Mouse (Mus musculus): Measurements from ENCODE around the gene Ucn. TPM values are rescaled to one million over a fixed set of nuclear protein-coding genes. Genes with fewer than 3 reads are reported as not detected.

The Ucn gene
- polyA plus RNA-seq, 1 experiment from 2014 or later: not detected

DNA sequence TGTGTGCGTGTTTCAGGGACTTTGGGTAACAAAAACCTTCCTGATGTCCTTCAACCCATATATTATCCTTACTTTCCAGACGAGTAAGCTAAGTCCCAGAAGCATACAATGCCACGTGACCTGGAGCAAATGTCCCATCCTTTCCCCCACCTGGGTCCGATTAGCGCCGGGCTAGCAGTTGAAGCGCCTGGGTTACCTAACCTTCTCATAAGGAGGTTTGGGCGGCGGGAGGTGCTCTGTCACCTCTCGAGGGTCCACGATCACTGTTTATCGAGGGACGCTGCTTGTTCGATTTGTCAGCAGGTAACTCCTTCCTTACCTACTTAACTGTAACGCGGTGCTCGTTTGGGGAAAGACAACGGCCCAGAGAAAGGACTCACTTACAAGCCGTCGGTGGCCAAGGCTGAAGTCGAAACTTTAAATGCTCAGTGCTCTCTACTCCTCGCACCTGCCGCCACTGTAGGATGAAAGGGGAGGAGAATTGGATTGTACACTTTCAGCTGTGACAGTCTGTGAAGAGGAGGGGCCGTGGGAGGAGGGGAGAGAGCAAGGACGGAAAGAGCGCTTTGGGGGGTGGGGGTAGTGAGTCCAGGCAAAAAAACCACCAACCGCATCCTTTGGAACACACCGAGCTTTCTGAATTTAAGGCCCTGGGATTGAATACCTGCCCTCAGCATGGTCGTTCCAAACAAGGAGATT is 44.4 kb downstream of the Ucn start:
- no peak overlapping the region for H3K9ac ChIP-seq (ENCODE audit: low read length)
- H3K4me1 ChIP-seq (ENCODE audit: control insufficient read depth, insufficient read depth, low read length): peaks cover 20% of the 10 kb centered on the region
- H3K27ac ChIP-seq (ENCODE audit: low read depth, low read length): no peak overlapping the region
- peak overlapping the region; percentile 10; the same call in 1 of the 2 replicates for H3K4me2 ChIP-seq
- H3K4me3 ChIP-seq (ENCODE audit: low read depth, low read length): peak overlapping the region; percentile 15; the same call in 1 of the 2 replicates
- H3K27me3 ChIP-seq (ENCODE audit: control insufficient read depth, insufficient read depth, low read length): peaks cover 69% of the 10 kb centered on the region
- no peaks in the 10 kb centered on the region for H3K9me3 ChIP-seq (ENCODE audit: control insufficient read depth, low read length)
- peak; percentile 90 for DNase-seq (ENCODE audit: low spot score, missing footprints)
- 3% methylated on average over 29 of the region's 29 CpGs for WGBS
- no peaks in the 10 kb centered on the region for H3K36me3 ChIP-seq (ENCODE audit: control insufficient read depth, insufficient read depth, low read length)
- no peak for ATAC-seq (ENCODE audit: low FRiP score)

DNA sequence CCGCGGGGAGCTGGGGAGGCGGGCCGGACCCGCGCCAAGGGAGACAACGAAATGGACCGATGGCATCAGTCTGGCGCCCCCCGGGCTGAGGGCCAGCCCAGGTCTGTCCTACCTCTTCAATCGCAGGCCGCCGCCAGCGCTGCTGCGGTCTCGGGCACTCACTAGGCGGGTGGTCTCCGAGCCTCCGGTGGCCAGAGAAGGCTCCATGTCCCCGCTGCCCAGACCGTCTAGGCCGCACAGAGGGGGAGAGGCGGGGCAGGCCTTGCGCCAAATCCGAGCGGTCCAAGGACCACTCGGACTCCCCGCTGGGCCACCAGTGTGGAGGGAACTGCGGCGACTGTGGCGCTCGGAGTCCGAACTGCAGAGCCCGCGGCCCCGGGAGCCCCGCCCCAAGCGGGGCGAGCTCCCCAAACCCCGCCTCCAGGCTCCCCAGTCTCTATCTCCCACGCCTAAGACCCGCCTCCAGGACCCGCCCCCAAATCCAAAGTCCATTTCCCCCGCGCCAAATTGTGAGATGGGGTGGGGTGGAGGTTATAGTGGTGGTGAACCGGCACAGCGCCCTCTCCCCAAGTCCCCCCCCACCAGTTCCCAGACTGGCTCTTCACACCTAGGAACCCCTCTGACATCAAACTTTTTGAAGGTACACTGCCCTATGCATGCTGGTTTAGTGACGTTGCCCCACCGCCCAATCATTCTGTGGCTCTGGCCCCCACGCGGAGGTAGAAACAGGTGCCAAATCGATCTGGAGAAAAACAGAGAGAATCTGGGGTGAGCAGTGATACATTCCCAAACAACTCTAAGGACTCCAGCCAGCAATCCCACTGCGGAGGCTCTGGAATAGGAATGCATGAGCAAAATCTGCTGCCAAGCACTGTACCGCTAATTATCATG is 45.2 kb downstream of the Ucn start:
- H3K27ac ChIP-seq (ENCODE audit: low read depth, low read length): no peak overlapping the region
- H3K4me1 ChIP-seq (ENCODE audit: control insufficient read depth, insufficient read depth, low read length): peaks cover 20% of the 10 kb centered on the region
- peak overlapping the region; percentile 57 for H3K9ac ChIP-seq (ENCODE audit: low read length)
- no peaks in the 10 kb centered on the region for H3K9me3 ChIP-seq (ENCODE audit: control insufficient read depth, low read length)
- WGBS: under 1% methylated on average over 45 of the region's 54 CpGs
- DNase-seq (ENCODE audit: low spot score, missing footprints): peak; percentile 94
- H3K36me3 ChIP-seq (ENCODE audit: control insufficient read depth, insufficient read depth, low read length): no peaks in the 10 kb centered on the region
- H3K4me2 ChIP-seq: peak overlapping the region; percentile 58
- ATAC-seq (ENCODE audit: low FRiP score): peak; percentile 70
- H3K27me3 ChIP-seq (ENCODE audit: control insufficient read depth, insufficient read depth, low read length): peaks cover 69% of the 10 kb centered on the region
- peak overlapping the region; percentile 45 for H3K4me3 ChIP-seq (ENCODE audit: low read depth, low read length)

DNA sequence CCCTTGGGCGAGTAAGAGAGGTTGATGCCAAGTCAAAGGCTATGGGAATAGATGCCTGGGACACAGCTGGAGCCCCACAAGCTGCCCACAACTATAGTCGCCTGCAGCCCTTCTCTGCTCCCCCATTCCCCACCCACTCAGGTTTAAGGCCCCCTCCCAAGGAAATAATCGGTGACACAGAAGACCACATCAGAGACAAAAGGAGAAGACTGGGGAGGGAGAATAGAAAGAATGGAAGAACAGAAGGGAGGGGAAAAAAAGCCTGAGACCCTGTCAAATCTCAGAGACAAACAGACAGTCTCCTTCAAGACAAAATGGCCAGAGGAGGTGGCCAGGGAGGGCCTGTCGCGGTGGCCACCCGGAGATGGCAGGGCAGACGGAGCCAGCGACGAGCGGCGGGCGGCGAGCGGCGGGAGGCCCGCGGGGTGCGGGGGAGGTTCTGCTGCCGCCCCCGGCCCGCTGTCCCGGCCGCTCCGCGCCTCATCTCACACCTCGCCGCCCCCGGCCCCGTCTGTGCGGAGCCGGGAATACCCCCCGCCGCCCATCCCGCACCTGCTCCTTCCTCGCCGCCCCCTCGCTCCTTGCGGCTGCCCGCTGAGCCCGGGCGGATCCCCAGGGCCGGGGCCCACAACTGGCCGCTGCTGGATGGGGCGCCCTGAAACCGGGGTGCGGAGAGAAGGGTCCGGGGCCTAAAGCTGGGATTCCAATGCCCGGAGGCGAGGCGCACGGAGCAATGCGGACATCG is 46.2 kb downstream of the Ucn start:
- Histone ChIP-seq H3K4me3 (ENCODE audit: low read depth, low read length) (peak overlapping the region; percentile 45), H3K4me1 (ENCODE audit: control insufficient read depth, insufficient read depth, low read length) (peaks cover 20% of the 10 kb centered on the region), H3K9me3 (ENCODE audit: control insufficient read depth, low read length) (no peaks in the 10 kb centered on the region), H3K4me2 (peak overlapping the region; percentile 58), H3K9ac (ENCODE audit: low read length) (peak overlapping the region; percentile 57), H3K36me3 (ENCODE audit: control insufficient read depth, insufficient read depth, low read length) (no peaks in the 10 kb centered on the region), H3K27ac (ENCODE audit: low read depth, low read length) (no peak overlapping the region), H3K27me3 (ENCODE audit: control insufficient read depth, insufficient read depth, low read length) (peaks cover 69% of the 10 kb centered on the region)
- ATAC-seq (ENCODE audit: low FRiP score): 0 out of 2 replicates have a peak, but pooled peaks have one; percentile 5
- DNase-seq (ENCODE audit: low spot score, missing footprints): peak; percentile 91
- 2% methylated on average over 51 of the region's 53 CpGs for WGBS

Other genes starting within 250 kb of the Ucn start
- 340 and 376 TPM in 2 replicates for gene Ost4, start 231.0 kb downstream of the Ucn start, polyA plus RNA-seq (2014; fragmentation: Nextera tagmentation; extraction: Ambion mirVana)
- gene Emilin1, start 225.4 kb downstream of the Ucn start, polyA plus RNA-seq (2014; fragmentation: Nextera tagmentation; extraction: Ambion mirVana): 28.1 and 30.3 TPM in 2 replicates
- gene Khk, start 217.4 kb downstream of the Ucn start, polyA plus RNA-seq (2014; fragmentation: Nextera tagmentation; extraction: Ambion mirVana): 4.6 and 6.9 TPM in 2 replicates
- 6.7 and 8.5 TPM in 2 replicates for gene Cgref1, start 193.2 kb downstream of the Ucn start, polyA plus RNA-seq (2014; fragmentation: Nextera tagmentation; extraction: Ambion mirVana)
- 89.4 and 91.0 TPM in 2 replicates for gene Preb, start 178.5 kb downstream of the Ucn start, polyA plus RNA-seq (2014; fragmentation: Nextera tagmentation; extraction: Ambion mirVana)
- gene Tcf23, start 170.2 kb downstream of the Ucn start, polyA plus RNA-seq (2014; fragmentation: Nextera tagmentation; extraction: Ambion mirVana): not detected in 2 replicates
- 105 and 107 TPM in 2 replicates for gene Atraid, start 90.5 kb downstream of the Ucn start, polyA plus RNA-seq (2014; fragmentation: Nextera tagmentation; extraction: Ambion mirVana)
- gene Slc5a6, start 89.9 kb downstream of the Ucn start, polyA plus RNA-seq (2014; fragmentation: Nextera tagmentation; extraction: Ambion mirVana): 7.3 and 8.3 TPM in 2 replicates
- 20.5 and 22.2 TPM in 2 replicates for gene Cad, start 84.0 kb downstream of the Ucn start, polyA plus RNA-seq (2014; fragmentation: Nextera tagmentation; extraction: Ambion mirVana)
- not detected in 2 replicates for gene Dnajc5g, start 32.5 kb downstream of the Ucn start, polyA plus RNA-seq (2014; fragmentation: Nextera tagmentation; extraction: Ambion mirVana)
- 6.9 and 7.2 TPM in 2 replicates for gene Slc30a3, start 30.6 kb downstream of the Ucn start, polyA plus RNA-seq (2014; fragmentation: Nextera tagmentation; extraction: Ambion mirVana)
- not detected in 2 replicates for gene Trim54, start 22.1 kb downstream of the Ucn start, polyA plus RNA-seq (2014; fragmentation: Nextera tagmentation; extraction: Ambion mirVana)
- 48.7 and 49.8 TPM in 2 replicates for gene Mpv17, start 15.4 kb upstream of the Ucn start, polyA plus RNA-seq (2014; fragmentation: Nextera tagmentation; extraction: Ambion mirVana)
- 0.78 and 1.9 TPM in 2 replicates for gene Gm29609, start 41.1 kb upstream of the Ucn start, polyA plus RNA-seq (2014; fragmentation: Nextera tagmentation; extraction: Ambion mirVana)
- 71.9 and 72.5 TPM in 2 replicates for gene Gtf3c2, start 41.3 kb upstream of the Ucn start, polyA plus RNA-seq (2014; fragmentation: Nextera tagmentation; extraction: Ambion mirVana)
- gene Snx17, start 54.4 kb upstream of the Ucn start, polyA plus RNA-seq (2014; fragmentation: Nextera tagmentation; extraction: Ambion mirVana): 150 and 155 TPM in 2 replicates
- gene Eif2b4, start 54.6 kb upstream of the Ucn start, polyA plus RNA-seq (2014; fragmentation: Nextera tagmentation; extraction: Ambion mirVana): 62.0 and 63.9 TPM in 2 replicates
- 4.2 and 6.5 TPM in 2 replicates for gene Zfp513, start 63.5 kb upstream of the Ucn start, polyA plus RNA-seq (2014; fragmentation: Nextera tagmentation; extraction: Ambion mirVana)
- 156 and 164 TPM in 2 replicates for gene Ppm1g, start 81.9 kb upstream of the Ucn start, polyA plus RNA-seq (2014; fragmentation: Nextera tagmentation; extraction: Ambion mirVana)
- gene Nrbp1, start 102.0 kb upstream of the Ucn start, polyA plus RNA-seq (2014; fragmentation: Nextera tagmentation; extraction: Ambion mirVana): 147 and 148 TPM in 2 replicates
- 1.3 TPM in 1 of 2 replicates, not detected in the other for gene Gm9970, start 102.4 kb upstream of the Ucn start, polyA plus RNA-seq (2014; fragmentation: Nextera tagmentation; extraction: Ambion mirVana)
- gene Krtcap3, start 112.9 kb upstream of the Ucn start, polyA plus RNA-seq (2014; fragmentation: Nextera tagmentation; extraction: Ambion mirVana): 2.6 and 3.4 TPM in 2 replicates
- gene Ift172, start 152.3 kb upstream of the Ucn start, polyA plus RNA-seq (2014; fragmentation: Nextera tagmentation; extraction: Ambion mirVana): 25.6 and 31.9 TPM in 2 replicates
- 43.3 and 54.0 TPM in 2 replicates for gene Fndc4, start 157.3 kb upstream of the Ucn start, polyA plus RNA-seq (2014; fragmentation: Nextera tagmentation; extraction: Ambion mirVana)
- 0.11 and 0.22 TPM in 2 replicates for gene Gckr, start 158.6 kb upstream of the Ucn start, polyA plus RNA-seq (2014; fragmentation: Nextera tagmentation; extraction: Ambion mirVana)

All from midbrain, embryonic 11.5 days (tissue).